Mouse (Mus musculus): ENCODE measurements around the gene Rpl13a.
"Not testable (repeated sequence)": the region's sequence is repeated elsewhere in the genome, so short reads cannot be mapped to it uniquely, and the experiment has no call there.

Rpl13a gene

DNA sequence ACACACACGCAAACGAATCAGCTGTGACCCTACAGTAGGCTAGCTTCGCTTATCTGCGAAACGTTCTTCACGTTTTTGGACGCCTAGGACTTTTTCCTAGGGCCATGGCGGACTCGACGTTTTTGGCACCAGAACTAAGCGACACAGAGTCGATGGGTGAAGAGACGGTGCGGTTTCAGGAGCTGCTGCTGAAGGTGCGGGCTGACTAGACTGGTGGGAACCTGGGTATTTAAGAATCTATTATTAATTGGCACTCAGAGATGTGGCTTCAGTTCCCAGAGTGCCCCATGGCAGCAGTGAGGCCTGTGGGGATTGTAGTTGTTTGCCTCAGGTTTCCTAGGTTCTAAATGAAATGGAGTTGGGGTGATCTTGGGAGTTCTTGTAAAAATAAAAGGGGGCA lies 27.6 kb upstream of the Rpl13a start:
- DNase-seq: no peak

GRCm38 (mm10) chr7:45155590-45155989 lies 27.0 kb upstream of the Rpl13a start:
- no peak for DNase-seq

DNA sequence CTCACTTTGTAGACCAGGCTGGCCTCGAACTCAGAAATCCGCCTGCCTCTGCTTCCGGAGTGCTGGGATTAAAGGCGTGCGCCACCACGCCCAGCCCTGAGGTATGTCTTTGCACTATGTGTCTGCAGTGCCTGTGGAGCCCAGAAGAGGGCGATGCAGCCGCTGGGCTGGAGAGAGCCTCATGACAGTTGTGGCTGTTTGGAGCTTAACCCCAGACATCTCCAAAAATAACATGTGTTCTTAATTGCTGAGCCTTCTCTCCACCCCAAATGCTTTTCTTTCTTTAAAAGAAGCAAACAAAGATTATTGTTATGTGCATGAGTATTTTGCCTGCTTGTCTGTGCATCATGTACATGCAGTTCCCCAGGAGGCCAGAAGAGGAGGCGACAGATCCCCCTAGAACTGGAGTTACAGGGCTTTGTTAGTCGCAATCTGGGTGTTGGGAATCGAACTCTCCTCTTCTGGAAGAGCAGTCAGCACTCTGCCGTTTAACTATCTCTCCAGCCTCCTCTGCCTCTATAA lies 26.5 kb upstream of the Rpl13a start:
- DNase-seq: peak; percentile 29 to 38

DNA sequence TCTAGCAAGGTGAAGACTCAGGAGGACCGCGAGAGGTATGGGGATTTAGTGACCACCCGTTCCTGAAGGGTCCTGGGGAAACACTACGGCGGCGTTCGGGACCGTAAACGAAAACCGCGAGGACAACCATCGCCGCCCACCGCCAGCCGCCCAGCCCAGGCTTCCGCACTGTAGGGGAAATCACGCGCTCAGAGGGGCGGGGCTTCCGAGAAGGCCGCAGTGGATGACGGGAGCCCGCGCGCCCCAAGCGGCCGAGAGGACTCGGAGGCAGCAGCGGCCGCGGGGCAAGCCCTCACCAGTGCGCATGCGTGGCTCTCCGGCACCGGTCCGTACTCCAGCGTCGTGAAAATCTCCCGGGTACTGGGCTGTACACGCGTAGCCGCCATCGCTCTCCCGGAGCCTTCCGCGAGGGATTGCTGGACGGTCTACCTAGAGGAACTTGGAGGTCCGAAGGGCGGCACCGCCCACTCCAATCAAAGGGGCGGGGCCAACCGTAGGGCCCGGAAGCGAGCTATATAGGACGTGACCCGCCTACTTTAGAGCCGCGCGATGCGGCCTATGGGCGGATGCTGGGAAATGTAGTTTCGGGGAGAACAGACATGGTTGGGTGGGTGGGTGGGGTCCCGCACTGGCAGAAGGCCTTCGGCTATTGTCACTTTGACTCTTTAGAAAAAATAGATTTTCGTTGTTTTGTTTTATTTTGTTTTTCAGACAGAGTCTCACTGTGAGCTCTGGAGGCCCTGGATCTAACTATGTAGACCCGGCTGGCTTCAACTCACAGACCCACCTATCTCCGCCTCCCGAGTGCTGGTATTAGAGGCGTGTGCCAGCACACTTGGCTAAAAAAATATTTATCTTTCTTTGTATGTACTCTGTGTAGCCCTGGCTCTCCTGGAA lies 25.8 kb upstream of the Rpl13a start, which contains the start of the genes Pih1d1 and Aldh16a1:
Pih1d1 (plus strand) TSS at position 208 of the 897 bp plus-strand sequence.
Aldh16a1 (minus strand) TSS at position 489 of the 897 bp plus-strand sequence.
- DNase-seq: peak; percentile 94 to 98

DNA sequence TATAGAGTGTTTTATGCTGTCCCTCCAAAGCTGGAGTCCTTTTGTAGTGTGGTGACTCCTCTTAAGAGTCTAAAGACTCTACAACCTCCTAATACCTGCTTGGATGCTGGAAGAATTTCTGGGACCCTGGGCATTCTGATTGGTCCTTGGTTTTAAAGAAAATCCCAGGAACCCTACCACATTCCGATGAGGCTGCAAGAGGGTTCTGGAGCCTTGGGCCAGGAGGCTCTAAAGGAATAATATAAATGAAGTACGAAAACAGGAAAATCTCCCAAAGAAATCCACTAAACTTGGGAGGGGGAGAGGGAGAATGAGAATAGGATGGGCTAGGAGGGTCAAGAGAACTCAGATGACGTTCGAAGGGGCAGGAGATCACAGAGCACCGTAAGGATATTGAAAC lies 25.0 kb upstream of the Rpl13a start:
- DNase-seq: no peak

DNA sequence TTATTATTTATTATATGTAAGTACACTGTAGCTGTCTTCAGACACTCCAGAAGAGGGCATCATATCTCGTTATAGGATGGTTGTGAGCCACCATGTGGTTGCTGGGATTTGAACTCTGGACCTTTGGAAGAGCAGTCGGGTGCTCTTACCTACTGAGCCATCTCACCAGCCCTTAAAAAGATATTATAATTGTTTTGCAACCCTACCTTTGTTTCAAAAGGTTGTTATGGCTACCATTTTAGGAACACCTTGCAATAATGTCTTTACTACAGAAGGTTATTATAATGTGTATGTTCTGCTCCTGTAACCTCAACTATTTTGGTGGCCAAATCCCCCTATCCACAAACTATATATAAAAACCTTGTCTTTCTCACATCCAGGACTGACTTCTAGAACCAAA lies 24.5 kb upstream of the Rpl13a start:
- DNase-seq: not testable (repeated sequence)

- no peak for DNase-seq
Observed at GRCm38 (mm10) chr7:45151303-45151702, 22.7 kb upstream of the Rpl13a start.

GRCm38 (mm10) chr7:45150321-45150720 lies 21.8 kb upstream of the Rpl13a start:
- no peak for DNase-seq

GRCm38 (mm10) chr7:45149545-45149944 lies 21.0 kb upstream of the Rpl13a start:
- no peak for DNase-seq

DNA sequence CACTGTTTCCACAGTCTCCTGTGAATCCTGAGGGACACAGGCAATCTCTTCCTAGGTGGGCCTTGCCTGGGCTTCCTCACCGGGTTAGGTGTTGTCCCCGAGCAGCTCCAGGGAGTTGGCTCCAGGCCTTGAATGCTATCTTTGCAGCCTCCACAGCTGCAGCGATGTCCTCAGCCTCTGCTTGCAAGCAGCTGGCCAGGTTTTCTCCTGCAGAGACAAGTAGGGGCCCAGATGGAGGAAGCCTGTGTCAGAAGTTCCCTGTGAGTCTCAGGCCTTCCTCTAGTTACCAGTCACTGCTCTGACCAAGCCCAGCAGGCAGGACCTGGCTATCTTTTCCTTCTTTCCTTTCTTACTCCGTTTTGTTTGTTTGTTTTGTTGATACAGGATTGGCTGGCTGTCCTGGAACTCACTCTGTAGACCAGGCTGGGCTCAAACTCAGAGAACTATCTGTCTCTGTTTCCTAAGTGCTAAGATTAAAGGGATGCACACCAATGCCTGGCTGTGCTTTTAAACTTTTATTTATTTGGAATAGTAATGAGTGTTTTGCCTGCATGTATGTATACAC lies 20.1 kb upstream of the Rpl13a start:
- DNase-seq: no peak

- no peak for DNase-seq
Observed at GRCm38 (mm10) chr7:45147899-45148298, 19.3 kb upstream of the Rpl13a start.

GRCm38 (mm10) chr7:45147267-45147666 lies 18.7 kb upstream of the Rpl13a start:
- DNase-seq: no peak

GRCm38 (mm10) chr7:45145460-45145859 lies 16.9 kb upstream of the Rpl13a start:
- no peak for DNase-seq

DNA sequence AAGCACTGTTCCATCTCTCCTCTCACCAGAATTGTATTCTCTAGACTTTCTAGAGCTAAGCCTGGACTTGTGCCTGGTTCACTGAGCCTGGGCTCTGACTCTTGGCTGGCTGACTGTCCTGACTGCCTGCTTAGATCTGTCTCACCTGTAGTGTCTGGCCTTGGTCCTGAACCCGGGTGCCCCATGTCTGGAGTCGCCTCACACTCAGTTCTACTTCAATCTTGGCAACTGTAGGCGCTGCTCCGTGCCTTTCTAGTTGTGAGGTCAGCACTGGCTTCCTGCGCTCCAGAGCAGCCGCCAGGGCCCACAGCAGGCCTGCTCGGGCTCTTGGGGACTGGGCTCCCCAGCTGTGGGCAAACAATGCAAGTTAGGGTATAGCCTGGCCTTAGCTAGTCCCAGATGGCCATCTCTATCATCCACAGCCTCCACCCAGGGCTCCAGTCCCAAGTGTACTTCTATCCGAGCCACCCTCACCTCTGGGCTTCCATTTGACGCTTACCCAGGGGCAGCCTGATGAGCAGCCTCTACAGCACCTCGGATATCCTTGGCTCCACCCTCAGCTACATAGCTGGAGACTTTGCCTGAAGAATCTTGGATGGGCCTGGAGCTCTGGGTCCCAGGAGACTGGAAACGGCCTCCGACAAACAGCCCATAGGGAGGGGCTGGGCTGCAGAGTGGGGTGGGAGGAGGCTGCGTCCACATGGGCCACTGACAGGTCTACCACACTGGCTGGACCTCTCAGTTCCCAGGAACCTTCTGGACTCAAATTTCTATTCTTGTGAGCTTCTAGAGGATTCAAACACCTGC lies 16.0 kb upstream of the Rpl13a start:
- no peak for DNase-seq

DNA sequence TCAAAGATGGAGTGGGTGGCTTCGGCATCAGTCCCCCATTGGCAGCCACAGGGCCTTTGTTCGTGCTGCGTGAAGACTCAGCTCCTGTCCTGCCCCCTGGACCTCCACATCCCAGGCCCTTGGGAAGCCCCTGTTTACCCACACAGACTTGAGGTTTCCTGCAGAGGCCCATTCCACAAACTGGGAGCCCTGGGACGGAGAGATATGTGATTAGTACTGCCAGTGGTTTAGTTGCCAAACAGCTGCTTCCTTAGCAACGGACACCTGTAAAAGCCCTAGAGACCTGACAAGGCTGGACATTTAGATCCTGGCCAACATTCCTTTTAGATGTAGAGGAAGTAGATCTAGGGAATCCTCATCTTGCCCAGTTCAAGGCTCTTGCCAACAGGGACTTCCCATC lies 13.4 kb upstream of the Rpl13a start:
- DNase-seq: no peak

DNA sequence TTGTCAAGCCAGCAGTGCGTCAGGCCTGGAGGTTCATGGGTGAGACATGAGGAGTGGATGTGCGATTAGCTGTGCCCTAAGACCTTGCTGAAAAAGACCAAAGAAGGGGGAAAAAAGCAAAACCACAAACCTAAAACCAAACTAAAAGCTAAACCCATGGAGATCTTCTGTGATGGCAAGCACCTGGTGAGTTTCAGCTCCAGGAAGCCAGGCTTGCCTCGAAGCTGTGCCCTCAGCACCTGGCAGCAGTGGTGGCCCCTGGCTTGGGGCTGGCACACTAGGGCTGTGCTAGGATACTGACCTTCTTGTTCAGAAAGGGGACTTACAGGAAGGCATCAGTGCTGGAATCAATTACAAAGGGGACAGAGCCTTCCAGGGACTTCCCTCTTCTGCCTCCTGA lies 12.8 kb upstream of the Rpl13a start:
- DNase-seq: no peak

DNA sequence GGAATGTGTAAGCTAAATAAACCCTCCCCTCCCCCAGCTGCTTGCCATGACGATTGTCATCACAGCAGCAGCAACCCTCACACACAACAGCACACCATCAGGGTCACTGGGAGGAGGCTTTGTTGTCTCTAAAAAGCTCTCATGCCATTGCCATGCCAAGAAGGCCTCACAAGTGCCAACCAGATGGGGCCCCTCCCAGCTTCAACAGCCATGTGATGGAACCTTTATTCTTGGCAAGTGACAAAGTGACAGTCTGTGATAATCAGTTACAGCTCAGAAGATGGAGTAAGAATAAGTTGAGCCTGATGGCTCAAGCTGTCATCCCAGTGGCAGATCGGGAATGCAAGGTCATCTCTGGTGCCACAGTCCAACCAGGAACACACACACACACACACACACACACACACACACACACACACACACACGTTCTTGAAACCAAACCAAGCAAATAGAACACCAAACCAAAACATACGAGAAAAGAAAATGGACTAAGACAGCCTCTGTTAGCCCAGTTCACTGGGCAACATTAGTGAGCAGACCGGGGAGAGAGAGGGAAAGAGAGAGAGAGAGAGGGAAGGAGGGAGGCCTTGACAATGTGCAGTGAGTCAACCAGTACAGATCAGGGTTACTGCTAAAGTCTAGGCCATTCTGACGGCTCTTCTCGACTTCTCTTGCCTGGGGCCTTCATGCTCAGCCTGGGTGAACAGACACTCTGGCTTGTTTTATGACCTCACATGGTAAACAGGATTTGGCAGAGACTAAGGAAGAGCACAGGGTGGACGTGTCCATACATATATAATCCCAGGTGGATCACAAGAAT lies 11.6 kb upstream of the Rpl13a start:
- no peak for DNase-seq

- no peak for DNase-seq
Observed at GRCm38 (mm10) chr7:45138403-45138802, 9.8 kb upstream of the Rpl13a start.

DNA sequence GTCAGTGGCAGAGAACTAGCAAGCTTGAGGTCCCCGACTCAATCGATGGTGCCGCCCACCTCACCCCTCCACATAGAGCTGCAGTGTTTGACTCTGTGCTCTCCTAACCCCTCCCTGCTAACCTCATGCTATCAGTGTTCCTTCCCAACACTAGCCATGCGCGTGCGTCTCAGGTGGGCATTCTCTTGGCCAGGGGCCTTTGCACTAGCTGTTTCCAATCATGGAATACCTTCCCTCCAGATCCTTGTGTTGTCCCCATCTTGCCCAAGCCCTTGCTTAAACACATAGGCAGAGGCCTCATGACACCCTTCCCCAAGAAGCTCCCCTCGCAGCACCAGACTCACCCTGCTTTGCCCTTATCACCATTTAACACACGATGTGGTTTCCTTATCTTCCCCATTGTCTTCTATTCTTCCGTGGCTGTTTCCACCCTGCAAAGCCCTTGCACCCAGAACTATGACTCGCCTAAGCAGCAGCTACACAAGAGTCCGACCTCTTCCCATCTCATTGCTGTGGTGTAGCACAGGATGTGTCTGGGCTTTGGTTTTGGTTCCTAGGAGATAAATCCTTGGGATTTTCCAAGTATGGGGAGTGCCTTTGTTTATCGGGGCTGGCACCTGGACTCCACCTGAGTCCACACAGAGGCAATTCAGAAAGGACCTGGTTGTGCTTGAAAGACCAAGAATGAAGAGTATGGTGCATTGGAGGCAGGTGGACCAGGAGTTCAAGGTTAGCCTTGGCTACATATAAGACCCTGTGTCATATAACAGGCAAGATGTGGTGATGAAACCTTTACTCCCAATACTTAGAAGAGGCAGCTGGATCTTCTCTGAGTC lies 8.8 kb upstream of the Rpl13a start:
- no peak for DNase-seq

DNA sequence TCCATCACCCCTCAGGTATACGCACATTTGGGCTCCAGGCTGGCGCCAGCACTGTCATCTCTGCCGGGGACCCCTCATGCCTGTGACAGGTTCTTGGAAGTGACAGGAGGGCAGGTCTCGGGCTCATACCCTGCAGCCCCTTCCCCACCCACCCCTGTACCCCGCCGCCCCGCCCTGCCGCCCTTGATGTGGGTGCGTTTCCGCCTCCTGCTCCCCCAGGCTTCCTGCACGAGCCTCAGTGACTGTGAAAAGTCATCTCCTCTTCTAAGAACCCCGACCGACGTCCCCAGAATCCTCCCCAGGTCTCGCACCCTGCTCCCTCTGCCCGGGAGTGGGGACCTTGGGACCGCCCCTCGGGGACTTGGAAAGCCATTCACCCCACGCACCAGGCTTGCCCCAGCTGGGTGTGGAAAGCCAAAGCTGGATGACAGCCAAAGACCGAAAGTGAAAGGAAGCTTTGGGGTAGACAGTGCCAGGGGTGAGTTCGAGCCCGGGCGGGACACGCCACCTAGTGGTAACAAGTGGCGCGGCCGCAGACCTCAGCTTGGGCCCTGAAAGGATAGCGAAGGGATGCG lies 7.5 kb upstream of the Rpl13a start, which contains the start of the genes Gm45713 and Flt3l:
Gm45713 (minus strand) TSS at position 239 of the 575 bp plus-strand sequence.
Flt3l (minus strand) TSS at position 440 of the 575 bp plus-strand sequence.
- DNase-seq: peak; percentile 82 to 91

- no peak for DNase-seq
Observed at GRCm38 (mm10) chr7:45135370-45135769, 6.8 kb upstream of the Rpl13a start.
